Mouse (Mus musculus): ENCODE measurements around the gene Mum1l1.
A peak's percentile ranks its signal among the peaks of the same experiment; 100 is the strongest.
"Not testable (repeated sequence)": the region's sequence is repeated elsewhere in the genome, so short reads cannot be mapped to it uniquely, and the experiment has no call there.

Mum1l1 gene

DNA sequence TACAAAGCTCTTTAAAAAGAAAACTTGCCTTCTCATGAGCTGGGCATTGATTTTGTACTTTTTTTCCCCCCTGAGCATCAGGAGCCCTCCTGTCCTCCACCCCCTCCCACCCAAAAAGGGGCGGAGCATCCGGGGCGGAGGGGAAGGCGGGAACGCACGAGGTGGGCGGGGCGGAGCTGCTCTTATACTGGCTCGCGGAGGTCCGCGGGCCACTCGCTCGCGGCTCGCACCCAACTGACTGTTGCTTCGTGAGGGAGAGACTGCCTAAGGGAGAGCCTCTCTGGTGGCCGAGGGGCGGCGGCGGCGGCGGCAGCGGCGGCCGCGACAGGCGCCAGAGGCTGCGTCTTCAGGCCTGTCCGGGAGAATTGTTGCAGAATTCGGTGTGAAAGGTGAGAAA is at the start of gene Mum1l1:
Mum1l1 (plus strand) TSS at position 214 of the 397 bp plus-strand sequence.
- DNase-seq = peak; percentile 61

DNA sequence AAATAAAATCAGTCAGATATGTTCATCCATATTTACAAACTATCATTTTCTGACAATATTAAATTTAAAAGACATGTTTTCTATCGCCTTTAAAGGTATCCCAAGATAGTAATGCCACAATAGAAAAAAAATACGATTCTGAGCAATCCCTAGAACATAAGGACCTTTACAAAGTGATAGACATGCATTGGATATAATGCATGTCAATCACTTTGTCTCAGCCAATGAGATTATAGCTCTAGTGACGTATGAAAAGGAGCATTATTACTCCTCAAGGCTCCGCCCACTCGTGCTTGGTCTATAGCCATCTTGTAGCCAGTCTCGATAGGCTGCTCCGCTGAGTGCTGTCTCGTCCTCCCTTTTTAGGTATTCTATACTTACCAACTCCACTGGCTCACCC is 30.9 kb upstream of the Mum1l1 start, which contains the start of gene 4933428M09Rik:
4933428M09Rik (plus strand) TSS at position 301 of the 400 bp plus-strand sequence.
- DNase-seq = no peak

- DNase-seq = peak; percentile 3
These were observed 18.3 kb upstream of the Mum1l1 start for GRCm38 (mm10) chrX:139191506-139191905.

DNA sequence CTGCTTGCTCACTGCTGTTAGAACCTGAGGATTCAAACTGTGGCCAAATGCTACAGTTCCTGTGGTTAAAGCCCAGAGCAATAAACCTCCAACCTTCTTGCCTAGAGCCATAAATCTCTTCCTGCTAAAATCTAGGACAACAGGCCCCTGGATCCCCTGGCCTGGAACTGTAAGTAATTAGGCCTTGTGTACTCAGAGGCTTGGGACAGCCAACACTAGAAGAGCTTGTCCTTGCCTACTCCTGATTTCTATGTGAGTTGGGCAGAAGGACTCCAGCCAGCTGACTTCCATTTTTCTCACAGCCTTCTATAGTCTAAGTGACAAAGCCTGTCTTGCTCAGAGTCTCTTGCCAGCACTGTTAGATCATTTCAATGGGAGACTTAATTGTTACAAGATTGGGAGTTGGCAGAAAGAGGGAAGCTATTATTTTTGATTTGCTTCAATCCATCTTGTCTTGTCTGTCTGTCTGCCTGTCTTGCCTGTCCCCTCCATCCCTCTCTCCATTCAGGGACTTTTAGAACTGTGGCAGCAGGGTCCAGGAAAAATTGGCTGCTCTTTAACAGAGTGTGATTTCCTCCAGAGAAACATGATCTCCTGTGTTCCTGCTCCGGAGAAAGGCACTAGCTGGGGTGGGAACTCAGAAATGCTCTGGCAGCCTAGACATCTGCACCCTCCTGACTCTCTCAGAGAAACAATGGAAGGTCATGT is 15.1 kb upstream of the Mum1l1 start:
- no peak for DNase-seq

- DNase-seq = not testable (repeated sequence)
These were observed 532 bp upstream of the Mum1l1 start for GRCm38 (mm10) chrX:139209191-139209828.

DNA sequence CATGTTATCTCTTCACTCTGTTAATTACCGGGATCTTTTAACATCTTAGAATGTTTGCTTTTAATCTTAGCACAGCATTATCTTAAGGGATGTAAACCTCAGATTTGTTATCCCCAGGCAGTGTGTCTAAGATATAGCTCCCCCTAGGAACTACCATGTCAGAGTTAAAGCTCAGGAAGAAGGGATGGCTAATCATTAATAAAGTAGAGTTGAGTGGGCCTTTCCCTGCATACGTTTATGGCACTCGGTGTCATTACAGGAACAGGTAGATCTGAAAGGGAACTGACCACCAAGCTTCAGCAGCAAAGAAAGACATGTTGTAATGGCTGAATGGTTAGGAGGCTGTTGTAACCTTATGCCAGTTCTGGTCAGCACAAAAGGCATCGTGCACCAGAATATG is 4.9 kb downstream of the Mum1l1 start:
- no peak for DNase-seq

DNA sequence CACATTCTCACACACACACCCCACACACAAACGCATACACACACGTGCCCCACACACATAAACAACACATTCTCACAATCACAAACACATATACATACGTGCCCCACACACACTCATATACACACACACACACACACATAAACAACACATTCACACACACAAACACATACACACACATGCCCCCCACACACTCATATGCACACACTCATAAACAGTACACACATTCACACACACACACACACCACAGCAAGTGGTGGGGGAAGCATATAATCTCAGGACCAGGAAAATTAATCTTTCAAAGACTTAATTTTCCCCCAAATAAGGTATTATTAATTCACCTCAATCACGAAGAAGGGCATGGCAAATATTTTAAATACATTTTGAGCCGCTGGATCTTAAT is 6.6 kb downstream of the Mum1l1 start:
- DNase-seq = no peak

DNA sequence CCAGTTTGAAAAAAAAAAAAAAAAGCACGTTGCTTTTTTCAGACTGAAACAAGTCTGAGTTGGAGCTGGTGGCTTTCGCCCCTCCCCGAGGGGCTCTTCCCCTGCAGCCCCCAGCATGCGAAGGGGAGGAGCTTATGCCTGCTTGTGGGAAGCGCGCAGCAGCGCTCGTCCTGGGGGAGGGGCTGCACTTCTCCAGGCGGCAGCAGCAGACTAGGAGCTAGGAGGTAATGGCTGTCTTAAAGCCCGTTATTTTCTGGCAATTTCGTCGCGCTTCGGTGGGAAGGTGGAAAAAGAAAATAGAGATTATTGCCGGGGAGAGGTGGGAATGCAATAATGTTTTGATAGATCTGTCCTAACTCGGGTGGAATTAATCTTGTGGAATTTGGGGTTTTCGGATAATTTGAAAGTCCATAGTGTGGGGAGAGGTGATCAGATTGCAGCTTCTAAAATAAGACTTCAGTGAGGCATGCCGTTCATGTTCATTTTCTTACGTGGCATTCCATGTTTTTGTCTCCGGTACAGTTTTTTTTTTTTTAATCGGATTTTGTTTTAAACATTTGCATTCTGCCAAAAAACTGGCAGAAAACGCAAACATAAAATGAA is 7.2 kb downstream of the Mum1l1 start:
- DNase-seq = peak; percentile 25

DNA sequence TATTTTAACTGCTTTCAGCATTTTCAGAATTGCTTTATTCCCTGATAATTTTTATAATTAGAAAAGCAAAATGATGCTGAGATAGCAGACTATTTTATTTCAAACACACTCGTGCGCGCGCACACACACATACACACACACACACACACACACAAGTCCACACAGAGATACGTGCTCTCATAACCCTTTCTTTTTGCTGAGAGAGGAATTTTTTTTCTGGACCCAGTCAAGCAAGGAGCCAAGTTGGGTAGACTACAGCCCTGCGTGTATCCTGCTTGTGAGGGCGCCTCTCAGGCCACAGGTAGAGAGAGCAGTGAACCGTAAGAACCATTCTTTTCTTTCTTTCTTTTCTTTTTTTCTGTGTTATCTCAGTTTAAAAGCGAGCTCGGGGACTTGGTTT is 7.9 kb downstream of the Mum1l1 start:
- DNase-seq = no peak

GRCm38 (mm10) chrX:139219017-139219416 is 9.2 kb downstream of the Mum1l1 start:
- peak; percentile 6 for DNase-seq

GRCm38 (mm10) chrX:139220830-139221229 is 11.0 kb downstream of the Mum1l1 start:
- DNase-seq = no peak

GRCm38 (mm10) chrX:139221893-139222292 is 12.1 kb downstream of the Mum1l1 start:
- no peak for DNase-seq

GRCm38 (mm10) chrX:139231143-139231542 is 21.3 kb downstream of the Mum1l1 start:
- no peak for DNase-seq

DNA sequence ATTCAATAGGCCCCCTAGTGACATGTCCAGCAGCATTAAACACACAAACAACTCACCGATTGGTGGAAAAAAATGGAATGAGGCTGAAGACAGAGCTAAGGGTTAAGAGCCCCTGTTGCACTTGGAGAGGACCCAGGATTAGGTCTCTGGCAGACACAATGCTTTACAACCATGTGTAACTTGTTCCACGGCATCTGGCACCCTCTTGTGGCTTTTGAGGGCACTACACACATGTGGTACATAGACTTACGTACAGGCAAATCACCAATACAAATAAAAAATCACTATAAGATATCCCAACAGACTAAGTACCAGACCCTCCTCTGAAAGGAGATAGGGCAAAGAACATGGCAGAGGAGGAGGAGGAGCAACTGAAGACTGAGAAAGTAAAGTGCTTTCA is 37.5 kb downstream of the Mum1l1 start:
- DNase-seq = no peak

DNA sequence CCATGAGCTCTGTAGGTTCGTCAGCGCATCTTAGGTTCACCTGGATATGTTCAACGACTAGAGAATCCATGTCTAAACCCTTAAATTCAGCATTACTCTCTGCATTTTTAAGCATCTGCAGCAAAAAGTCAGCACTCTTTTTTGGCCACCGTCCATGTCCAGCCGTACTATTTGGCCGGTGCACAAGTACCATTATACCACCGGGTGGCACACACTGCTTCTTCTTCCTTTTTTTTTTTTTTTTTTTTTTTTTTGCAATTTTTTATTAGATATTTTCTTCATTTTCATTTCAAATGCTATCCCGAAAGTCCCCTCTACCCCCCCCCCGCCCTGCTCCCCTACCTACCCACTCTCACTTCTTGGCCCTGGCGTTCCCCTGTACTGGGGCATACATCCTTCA is 47.2 kb downstream of the Mum1l1 start:
- DNase-seq = no peak

DNA sequence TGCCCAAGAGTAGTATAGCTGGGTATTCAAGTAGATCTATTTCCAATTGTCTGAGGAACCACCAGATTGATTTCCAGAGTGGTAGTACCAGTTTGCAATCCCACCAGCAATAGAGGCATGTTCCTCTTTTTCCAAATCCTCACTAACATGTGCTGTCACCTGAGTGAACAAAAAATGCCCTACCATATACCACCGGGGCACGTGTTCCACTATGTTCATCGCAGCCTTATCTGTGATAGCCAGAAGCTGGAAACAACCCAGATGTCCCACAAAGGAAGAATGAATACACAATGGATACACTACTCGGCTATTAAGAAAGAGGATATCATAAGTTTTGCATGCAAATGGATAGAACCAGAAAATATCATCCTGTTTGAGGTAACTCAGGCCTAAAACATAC is 72.1 kb downstream of the Mum1l1 start:
- DNase-seq = no peak
